1 mouse cellular context compared by ENCODE assay signal in the genomic region with DNA sequence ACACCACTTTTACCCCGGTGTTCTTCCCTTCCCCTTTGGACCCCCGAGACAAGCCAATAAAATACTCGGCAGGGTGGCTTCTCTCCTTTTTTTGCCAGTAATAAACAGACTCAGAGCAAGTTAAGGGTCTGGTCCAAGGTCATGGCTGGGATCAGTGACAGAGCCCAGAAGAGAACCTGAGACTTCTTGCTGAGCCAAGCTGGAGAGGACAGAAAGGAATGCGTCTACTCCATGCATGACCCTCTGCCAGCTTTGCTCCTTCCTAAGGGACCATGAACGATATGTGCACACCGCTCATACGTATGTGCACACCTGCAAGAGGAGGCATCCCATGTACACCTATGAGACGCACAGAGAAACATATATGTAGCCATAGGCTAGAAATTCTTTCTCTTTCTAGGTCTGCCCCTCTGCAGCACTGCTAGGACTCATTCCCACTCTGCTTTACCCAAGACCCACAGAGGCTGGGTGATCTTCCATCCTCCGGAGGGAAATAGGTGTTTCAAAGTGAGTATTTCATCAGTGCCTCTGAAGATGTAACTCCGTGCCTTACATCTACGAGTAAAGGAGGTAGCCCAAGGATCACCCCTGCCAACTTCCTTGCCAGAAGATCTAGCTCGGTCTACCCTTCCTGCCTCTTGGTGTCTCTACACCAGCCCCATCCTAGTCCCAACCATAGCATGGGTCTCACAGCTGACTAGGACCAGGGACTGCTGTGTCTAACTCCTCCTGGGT.
TF ChIP-seq lines count a peak whose summit lies in the region.

No protein-coding gene starts in this region.

TF ChIP-seq in MEL, 35 proteins besides CTCF, POLR2A, EP300 and RAD21:
- TF ChIP-seq CHD2 (IDR thresholded peaks at IDR 0.05; ENCODE audit: low read length): no peak
- no peak for TF ChIP-seq E2F4 (IDR thresholded peaks at IDR 0.05; ENCODE audit: borderline replicate concordance, low read depth, low read length)
- no peak for TF ChIP-seq POLR2AphosphoS2 (IDR thresholded peaks at IDR 0.05; ENCODE audit: low read length)
- TF ChIP-seq GABPA (IDR thresholded peaks at IDR 0.05; ENCODE audit: low read depth, low read length): no peak
- no peak for TF ChIP-seq MAZ (IDR thresholded peaks at IDR 0.05; ENCODE audit: low read depth, low read length)
- no peak for TF ChIP-seq TAL1 (IDR thresholded peaks at IDR 0.05; ENCODE audit: low read length)
- TF ChIP-seq NRF1 (IDR thresholded peaks at IDR 0.05; ENCODE audit: insufficient read depth, low read depth, low read length, poor library complexity, severe bottlenecking): no peak
- TF ChIP-seq UBTF (IDR thresholded peaks at IDR 0.05; ENCODE audit: borderline replicate concordance, insufficient read depth, low read depth, low read length): no peak
- TF ChIP-seq TBP (IDR thresholded peaks at IDR 0.05; ENCODE audit: low read depth, low read length): no peak
- TF ChIP-seq TCF12 (IDR thresholded peaks at IDR 0.05; ENCODE audit: low read depth, low read length): no peak
- TF ChIP-seq RCOR1 (IDR thresholded peaks at IDR 0.05; ENCODE audit: low read depth, low read length): no peak
- no peak for TF ChIP-seq MXI1 (IDR thresholded peaks at IDR 0.05; ENCODE audit: low read depth, low read length)
- TF ChIP-seq ETS1 (IDR thresholded peaks at IDR 0.05; ENCODE audit: low read depth, low read length): no peak
- TF ChIP-seq KAT2A (conservative IDR thresholded peaks at IDR 0.05; ENCODE audit: low read depth, low read length): no peak
- TF ChIP-seq MAFK (IDR thresholded peaks at IDR 0.05; ENCODE audit: borderline replicate concordance, low read depth, low read length): no peak
- no peak for TF ChIP-seq USF2 (IDR thresholded peaks at IDR 0.05; ENCODE audit: borderline replicate concordance in 1 of 2, insufficient read depth in 1 of 2, low read depth in 1 of 2, low read length in 2 of 2)
- TF ChIP-seq ZKSCAN1 (IDR thresholded peaks at IDR 0.05; ENCODE audit: low read depth, low read length): no peak
